Mouse (Mus musculus) liver, adult 2 months (tissue): Measurements from ENCODE around the gene G6pc2. TPM values are rescaled to one million over a fixed set of nuclear protein-coding genes. Genes with fewer than 3 reads are reported as not detected.
A peak's percentile ranks its signal among the peaks of the same experiment; 100 is the strongest.

Experiments
- DNase-seq: peaks from one replicate; pipeline ENCODE4 v3.0.0-alpha.2; 2011; ENCODE audit warnings: low read depth, low spot score; ENCODE audit errors: extremely low read depth
- H3K27ac ChIP-seq: fragments of 200-500 bp; replicated peaks from 2 replicates; pipeline ENCODE4 v1.5.1; 2012; ENCODE audit warnings: low read depth, mild to moderate bottlenecking, control low read depth, inconsistent platforms, low read length; ENCODE audit not compliant: insufficient read depth
- H3K27me3 ChIP-seq: fragments of 200-500 bp; 2 replicates; pipeline ENCODE4 v1.6.1; 2012; ENCODE audit warnings: mild to moderate bottlenecking, moderate library complexity, low read length, inconsistent platforms; ENCODE audit not compliant: control insufficient read depth, insufficient read depth
- H3K36me3 ChIP-seq: fragments of 200-500 bp; 2 replicates; pipeline ENCODE4 v1.6.1; 2012; ENCODE audit warnings: low read length, inconsistent platforms; ENCODE audit not compliant: control insufficient read depth, insufficient read depth
- H3K4me1 ChIP-seq: fragments of 200-500 bp; 2 replicates; pipeline ENCODE4 v1.6.1; 2011; ENCODE audit warnings: low read length; ENCODE audit not compliant: control insufficient read depth, insufficient read depth
- H3K4me3 ChIP-seq: fragments of 200-500 bp; 2 replicates; pipeline ENCODE4 v1.5.1; 2011; ENCODE audit warnings: low read depth, mild to moderate bottlenecking, control low read depth, low read length, moderate library complexity; ENCODE audit not compliant: insufficient read depth
- H3K79me2 ChIP-seq: fragments of 200-500 bp; 2 replicates; pipeline ENCODE4 v1.6.1; 2012; ENCODE audit warnings: inconsistent platforms, mild to moderate bottlenecking, low read length, moderate library complexity; ENCODE audit not compliant: control insufficient read depth, insufficient read depth
- H3K9ac ChIP-seq: fragments of 200-500 bp; 2 replicates; pipeline ENCODE4 v1.6.1; 2012; ENCODE audit warnings: low read depth, mild to moderate bottlenecking, control low read depth, inconsistent platforms, low read length
- CTCF ChIP-seq: fragments of 200-500 bp; IDR thresholded peaks from 2 replicates; pipeline ENCODE4 v1.5.1; 2011; ENCODE audit warnings: low read depth, low read length, control low read depth
- POLR2A ChIP-seq: fragments of 200-500 bp; IDR thresholded peaks from 2 replicates; pipeline ENCODE4 v1.6.1; 2011; ENCODE audit warnings: low read length, control low read depth; ENCODE audit not compliant: insufficient read depth; ENCODE audit errors: extremely low read depth
- WGBS: fragments of 180-500 bp; shearing (Covaris S2); methylation state at CpG from one replicate; pipeline ENCODE4 v1.1.7; 2018; 5-methylcytosine and 5-hydroxymethylcytosine counted together
- polyA plus RNA-seq: library from polyadenylated mRNA; depleted of rRNA; stranded (reverse); fragments of >200 nt; gene quantifications from 2 replicates; pipeline ENCODE4 v1.2.3, GENCODE M21; 2012; rRNA removed
- total RNA-seq: library from RNA; depleted of rRNA; stranded (reverse); fragments of >200 nt; gene quantifications from 2 replicates; pipeline ENCODE4 v1.2.3, GENCODE M21; 2014; rRNA removed

Gene G6pc2
- total and polyA plus RNA-seq, 2 experiments: not detected

DNA sequence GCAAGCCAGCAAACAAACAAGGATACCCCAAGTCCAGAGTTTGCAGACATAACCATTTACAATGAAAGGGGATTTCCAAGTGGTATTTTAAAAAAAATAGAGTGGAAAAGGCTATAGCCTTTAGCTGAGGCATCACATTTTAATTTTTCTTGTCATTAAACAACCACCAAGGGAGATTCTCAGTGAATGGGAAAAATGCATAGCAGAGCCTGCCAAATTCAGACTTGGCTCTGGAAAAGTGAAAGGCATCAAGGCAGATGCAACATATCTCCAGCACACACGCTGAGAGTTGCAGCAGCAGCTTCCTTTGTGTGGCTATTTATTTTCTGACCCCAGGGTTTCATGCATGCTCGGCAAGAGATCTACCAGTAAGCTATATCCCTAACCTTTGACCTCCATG is 34.1 kb downstream of the G6pc2 start:
- TF ChIP-seq POLR2A (no peak), CTCF (no peak)
- WGBS: 64% methylated on average over 2 of the region's 2 CpGs

GRCm38 (mm10) chr2:69247081-69247480 is 36.2 kb downstream of the G6pc2 start:
- Histone ChIP-seq H3K27ac (no peak overlapping the region), H3K9ac (no peak overlapping the region), H3K36me3 (peaks cover 52% of the 10 kb centered on the region), H3K27me3 (no peaks in the 10 kb centered on the region), H3K4me1 (no peaks in the 10 kb centered on the region), H3K79me2 (no peaks in the 10 kb centered on the region), H3K4me3 (no peak overlapping the region)
- WGBS: 98% methylated on average over 1 of the region's 1 CpGs
- TF ChIP-seq CTCF: no peak
- no peak for TF ChIP-seq POLR2A
- no peak for DNase-seq

More for the DNA sequence above, 34.1 kb downstream of the G6pc2 start:
- H3K9ac ChIP-seq: no peak overlapping the region
- DNase-seq: no peak
- no peak overlapping the region for H3K27ac ChIP-seq
- no peaks in the 10 kb centered on the region for H3K79me2 ChIP-seq
- H3K27me3 ChIP-seq: no peaks in the 10 kb centered on the region
- peaks cover 56% of the 10 kb centered on the region for H3K36me3 ChIP-seq
- H3K4me1 ChIP-seq: no peaks in the 10 kb centered on the region
- H3K4me3 ChIP-seq: no peak overlapping the region

GRCm38 (mm10) chr2:69248221-69248755 is 37.4 kb downstream of the G6pc2 start:
- 60% methylated on average over 16 of the region's 16 CpGs for WGBS
- Histone ChIP-seq H3K27me3 (no peaks in the 10 kb centered on the region), H3K27ac (no peak overlapping the region), H3K79me2 (no peaks in the 10 kb centered on the region), H3K4me1 (no peaks in the 10 kb centered on the region), H3K36me3 (peaks cover 46% of the 10 kb centered on the region), H3K4me3 (no peak overlapping the region), H3K9ac (no peak overlapping the region)
- TF ChIP-seq CTCF: no peak
- no peak for TF ChIP-seq POLR2A
- no peak for DNase-seq

DNA sequence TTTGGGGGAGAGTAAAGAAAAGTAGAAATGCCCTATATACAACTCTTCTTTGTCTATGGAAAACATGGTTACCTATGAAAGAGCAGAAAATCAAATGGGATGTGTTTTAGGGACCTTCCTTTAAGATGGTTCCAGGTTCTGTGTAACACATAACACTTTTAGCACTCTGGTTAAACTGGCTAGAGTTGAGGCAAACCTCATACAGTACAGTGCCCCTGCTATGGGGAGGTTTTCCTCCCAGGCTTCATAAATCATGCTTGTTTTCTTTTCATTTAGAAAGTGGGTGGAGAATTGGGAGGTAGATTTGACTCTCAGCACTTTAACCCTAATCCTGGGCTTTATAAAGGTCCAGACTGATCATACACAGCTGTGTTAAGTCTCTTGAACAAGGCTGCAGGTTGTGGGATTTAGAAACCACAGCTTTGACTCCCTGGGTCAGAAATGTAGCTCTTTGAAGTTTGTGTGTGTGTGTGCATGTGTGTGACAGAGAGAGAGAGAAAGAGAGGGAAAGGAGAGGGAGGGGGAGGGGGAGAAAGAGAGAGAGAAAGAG is 53.3 kb downstream of the G6pc2 start:
- H3K9ac ChIP-seq: no peak overlapping the region
- H3K79me2 ChIP-seq: no peaks in the 10 kb centered on the region
- H3K36me3 ChIP-seq: peaks cover 60% of the 10 kb centered on the region
- no peak overlapping the region for H3K4me3 ChIP-seq
- H3K27ac ChIP-seq: no peak overlapping the region
- no peaks in the 10 kb centered on the region for H3K4me1 ChIP-seq
- TF ChIP-seq POLR2A (no peak), CTCF (no peak)
- H3K27me3 ChIP-seq: no peaks in the 10 kb centered on the region
- DNase-seq: no peak

GRCm38 (mm10) chr2:69275875-69276274 is 65.0 kb downstream of the G6pc2 start:
- Histone ChIP-seq H3K27me3 (no peaks in the 10 kb centered on the region), H3K4me3 (no peak overlapping the region), H3K27ac (no peak overlapping the region), H3K4me1 (no peaks in the 10 kb centered on the region), H3K79me2 (peaks cover 2% of the 10 kb centered on the region; the same call in 1 of the 2 replicates), H3K9ac (no peak overlapping the region), H3K36me3 (peaks cover 49% of the 10 kb centered on the region)
- TF ChIP-seq POLR2A (no peak), CTCF (peak; percentile 32; the same call in 1 of the 2 replicates)
- no peak for DNase-seq
- 46% methylated on average over 1 of the region's 1 CpGs for WGBS

Other genes with a start within 250 kb of the G6pc2 start
- gene Nostrin, start 75.3 kb upstream of the G6pc2 start, total RNA-seq: 19.8 and 38.1 TPM in 2 replicates
- 2.4 and 3.2 TPM in 2 replicates for gene Nostrin, start 75.3 kb upstream of the G6pc2 start, polyA plus RNA-seq
- gene Spc25, start 4.9 kb upstream of the G6pc2 start, total RNA-seq: 3.5 and 6.4 TPM in 2 replicates
- gene Spc25, start 4.9 kb upstream of the G6pc2 start, polyA plus RNA-seq: 0.81 and 2.2 TPM in 2 replicates
- 597 and 649 TPM in 2 replicates for gene Abcb11, start 131.5 kb downstream of the G6pc2 start, total RNA-seq
- 209 and 226 TPM in 2 replicates for gene Abcb11, start 131.5 kb downstream of the G6pc2 start, polyA plus RNA-seq
- 0.65 and 1.3 TPM in 2 replicates for gene Dhrs9, start 169.4 kb downstream of the G6pc2 start, total RNA-seq
- gene Dhrs9, start 169.4 kb downstream of the G6pc2 start, polyA plus RNA-seq: 0.98 and 1.5 TPM in 2 replicates